Mouse (Mus musculus): ENCODE results near the gene Pcbp3. TPM values are rescaled to one million over a fixed set of nuclear protein-coding genes. Genes with fewer than 3 reads are reported as not detected.

Pcbp3 gene
- polyA plus RNA-seq, 1 experiment: 1.3 TPM

GRCm38 (mm10) chr10:76835497-76836357, 126.0 kb downstream of the Pcbp3 start:
- Histone ChIP-seq H3K27me3 (replicated peaks) (peaks cover 24% of the 10 kb centered on the region), H3K4me3 (replicated peaks) (peak overlapping the region; percentile 12), H3K4me1 (peaks cover 15% of the 10 kb centered on the region), H3K9me3 (no peaks in the 10 kb centered on the region), H3K36me3 (replicated peaks; ENCODE audit: low read length) (no peaks in the 10 kb centered on the region)
- TF ChIP-seq FLI1 (IDR thresholded peaks at IDR 0.05; ENCODE audit: low read length): no peak
- no peak for TF ChIP-seq GATA1 (IDR thresholded peaks at IDR 0.05; ENCODE audit: borderline replicate concordance, low read length)

GRCm38 (mm10) chr10:76832841-76833240, 128.8 kb downstream of the Pcbp3 start:
- Histone ChIP-seq H3K4me3 (replicated peaks) (no peak overlapping the region), H3K4me1 (peaks cover 15% of the 10 kb centered on the region), H3K36me3 (replicated peaks; ENCODE audit: low read length) (no peaks in the 10 kb centered on the region), H3K27me3 (replicated peaks) (peaks cover 27% of the 10 kb centered on the region), H3K9me3 (peaks cover 14% of the 10 kb centered on the region)
- TF ChIP-seq GATA1 (IDR thresholded peaks at IDR 0.05; ENCODE audit: borderline replicate concordance, low read length) (no peak), FLI1 (IDR thresholded peaks at IDR 0.05; ENCODE audit: low read length) (no peak)

GRCm38 (mm10) chr10:76831915-76832314, 129.8 kb downstream of the Pcbp3 start:
- Histone ChIP-seq H3K4me1 (peaks cover 15% of the 10 kb centered on the region), H3K4me3 (replicated peaks) (no peak overlapping the region), H3K9me3 (peaks cover 14% of the 10 kb centered on the region), H3K27me3 (replicated peaks) (peaks cover 28% of the 10 kb centered on the region), H3K36me3 (replicated peaks; ENCODE audit: low read length) (no peaks in the 10 kb centered on the region)
- TF ChIP-seq FLI1 (IDR thresholded peaks at IDR 0.05; ENCODE audit: low read length): no peak
- no peak for TF ChIP-seq GATA1 (IDR thresholded peaks at IDR 0.05; ENCODE audit: borderline replicate concordance, low read length)

GRCm38 (mm10) chr10:76831151-76831550, 130.5 kb downstream of the Pcbp3 start:
- Histone ChIP-seq H3K9me3 (peaks cover 14% of the 10 kb centered on the region), H3K36me3 (replicated peaks; ENCODE audit: low read length) (no peaks in the 10 kb centered on the region), H3K27me3 (replicated peaks) (peaks cover 27% of the 10 kb centered on the region), H3K4me3 (replicated peaks) (no peak overlapping the region), H3K4me1 (peaks cover 15% of the 10 kb centered on the region)
- TF ChIP-seq FLI1 (IDR thresholded peaks at IDR 0.05; ENCODE audit: low read length): no peak
- no peak for TF ChIP-seq GATA1 (IDR thresholded peaks at IDR 0.05; ENCODE audit: borderline replicate concordance, low read length)

DNA sequence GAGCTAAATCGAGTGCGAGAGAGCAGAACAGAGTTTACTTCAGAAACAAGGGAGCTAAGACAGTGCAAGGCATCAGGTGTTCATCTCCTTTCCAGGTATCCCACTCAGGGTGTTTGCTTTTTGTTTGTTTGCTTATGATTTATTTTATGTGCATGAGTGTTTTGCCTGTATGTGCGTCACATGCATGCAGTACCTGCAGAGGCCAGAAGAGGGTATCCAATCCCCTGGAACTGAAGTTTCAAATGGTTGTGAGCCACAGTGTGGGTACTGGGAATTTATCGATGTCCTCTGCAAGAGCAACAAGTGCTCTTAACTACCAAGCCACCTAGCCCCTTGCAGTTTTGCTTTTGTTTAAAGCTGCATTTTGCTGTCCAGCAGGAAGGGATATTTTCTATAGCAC, 132.8 kb downstream of the Pcbp3 start:
- Histone ChIP-seq H3K36me3 (replicated peaks; ENCODE audit: low read length) (no peaks in the 10 kb centered on the region), H3K27me3 (replicated peaks) (peaks cover 18% of the 10 kb centered on the region), H3K9me3 (peaks cover 14% of the 10 kb centered on the region), H3K4me3 (replicated peaks) (no peak overlapping the region), H3K4me1 (peaks cover 9% of the 10 kb centered on the region)
- TF ChIP-seq FLI1 (IDR thresholded peaks at IDR 0.05; ENCODE audit: low read length): no peak
- TF ChIP-seq GATA1 (IDR thresholded peaks at IDR 0.05; ENCODE audit: borderline replicate concordance, low read length): no peak

- peaks cover 19% of the 10 kb centered on the region for H3K27me3 ChIP-seq (replicated peaks)
- no peaks in the 10 kb centered on the region for H3K9me3 ChIP-seq
- no peaks in the 10 kb centered on the region for H3K4me1 ChIP-seq
- no peaks in the 10 kb centered on the region for H3K36me3 ChIP-seq (replicated peaks; ENCODE audit: low read length)
- no peak for TF ChIP-seq GATA1 (IDR thresholded peaks at IDR 0.05; ENCODE audit: borderline replicate concordance, low read length)
- TF ChIP-seq FLI1 (IDR thresholded peaks at IDR 0.05; ENCODE audit: low read length): no peak
- no peak overlapping the region for H3K4me3 ChIP-seq (replicated peaks)
Observed at GRCm38 (mm10) chr10:76822698-76823097, 139.0 kb downstream of the Pcbp3 start.

DNA sequence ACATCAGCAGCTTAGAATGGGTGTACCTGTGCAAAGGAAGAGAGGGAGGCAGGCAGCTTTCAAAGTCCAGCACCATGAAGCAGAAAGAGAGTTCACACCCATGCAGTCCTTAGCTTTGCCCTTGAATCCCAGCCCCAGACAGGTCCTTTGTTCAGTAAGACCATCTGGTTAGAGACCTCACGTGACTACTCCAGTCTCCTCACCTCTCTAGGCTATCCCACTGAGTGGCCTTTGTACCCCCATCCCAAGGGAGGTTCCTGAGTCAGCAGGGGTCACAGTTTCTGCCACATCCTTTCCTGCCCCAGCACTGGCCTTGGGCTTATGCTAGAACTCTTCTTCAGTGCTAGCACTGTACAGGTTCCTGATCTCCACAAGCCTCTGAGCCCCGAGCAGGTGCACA, 142.4 kb downstream of the Pcbp3 start:
- no peaks in the 10 kb centered on the region for H3K36me3 ChIP-seq (replicated peaks; ENCODE audit: low read length)
- no peak for TF ChIP-seq GATA1 (IDR thresholded peaks at IDR 0.05; ENCODE audit: borderline replicate concordance, low read length)
- TF ChIP-seq FLI1 (IDR thresholded peaks at IDR 0.05; ENCODE audit: low read length): no peak
- H3K4me1 ChIP-seq: no peaks in the 10 kb centered on the region
- H3K9me3 ChIP-seq: no peaks in the 10 kb centered on the region
- H3K4me3 ChIP-seq (replicated peaks): no peak overlapping the region
- peaks cover 23% of the 10 kb centered on the region for H3K27me3 ChIP-seq (replicated peaks)

- TF ChIP-seq FLI1 (IDR thresholded peaks at IDR 0.05; ENCODE audit: low read length): no peak
- no peak for TF ChIP-seq GATA1 (IDR thresholded peaks at IDR 0.05; ENCODE audit: borderline replicate concordance, low read length)
- Histone ChIP-seq H3K4me1 (no peaks in the 10 kb centered on the region), H3K9me3 (no peaks in the 10 kb centered on the region), H3K36me3 (replicated peaks; ENCODE audit: low read length) (no peaks in the 10 kb centered on the region), H3K27me3 (replicated peaks) (peaks cover 21% of the 10 kb centered on the region), H3K4me3 (replicated peaks) (no peak overlapping the region)
Observed at GRCm38 (mm10) chr10:76818337-76818736, 143.3 kb downstream of the Pcbp3 start.

DNA sequence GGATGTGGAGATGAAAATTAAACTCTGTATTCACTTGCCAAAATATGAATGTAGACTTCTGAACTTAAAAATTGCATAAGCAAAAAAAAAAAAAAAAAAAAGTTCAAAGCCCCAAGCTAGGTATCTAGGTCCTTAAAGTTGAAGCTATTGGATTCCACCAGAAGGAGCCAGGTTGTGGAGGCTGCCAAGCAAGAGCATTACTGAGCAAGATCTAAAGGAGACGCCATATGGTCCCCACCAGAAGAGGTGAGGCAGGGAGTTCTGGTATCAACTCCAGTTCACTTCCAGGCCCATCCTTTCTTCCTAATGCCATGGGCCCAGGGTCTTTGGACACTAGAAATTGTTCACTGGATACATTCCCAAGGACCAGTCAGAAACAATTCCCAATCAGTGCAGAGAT, 144.8 kb downstream of the Pcbp3 start:
- Histone ChIP-seq H3K4me3 (replicated peaks) (no peak overlapping the region), H3K4me1 (no peaks in the 10 kb centered on the region), H3K27me3 (replicated peaks) (peaks cover 17% of the 10 kb centered on the region), H3K9me3 (no peaks in the 10 kb centered on the region), H3K36me3 (replicated peaks; ENCODE audit: low read length) (no peaks in the 10 kb centered on the region)
- TF ChIP-seq GATA1 (IDR thresholded peaks at IDR 0.05; ENCODE audit: borderline replicate concordance, low read length) (no peak), FLI1 (IDR thresholded peaks at IDR 0.05; ENCODE audit: low read length) (no peak)

DNA sequence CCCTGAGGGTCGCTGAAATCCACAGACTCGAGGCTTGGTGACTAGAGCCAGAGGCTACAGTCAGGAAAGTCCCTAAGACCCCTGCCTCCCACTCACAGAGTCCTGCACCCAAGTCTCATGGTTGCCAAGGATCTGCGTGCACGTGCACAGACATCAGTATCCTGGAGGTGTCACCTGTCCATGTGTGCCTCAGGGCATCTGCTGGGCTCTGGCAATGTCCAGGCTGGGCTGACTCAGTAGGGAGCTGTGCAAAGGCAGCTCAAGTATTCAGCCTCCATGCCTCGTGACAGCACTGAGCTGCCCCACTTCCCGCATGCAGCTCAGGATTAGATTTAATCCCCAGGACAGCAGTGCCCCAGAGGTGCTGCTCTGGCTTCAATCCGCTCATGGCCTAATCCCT, 145.3 kb downstream of the Pcbp3 start:
- Histone ChIP-seq H3K27me3 (replicated peaks) (peaks cover 17% of the 10 kb centered on the region), H3K9me3 (no peaks in the 10 kb centered on the region)
- TF ChIP-seq FLI1 (IDR thresholded peaks at IDR 0.05; ENCODE audit: low read length) (no peak), GATA1 (IDR thresholded peaks at IDR 0.05; ENCODE audit: borderline replicate concordance, low read length) (no peak)

More for the DNA sequence above, 145.3 kb downstream of the Pcbp3 start:
- H3K36me3 ChIP-seq (replicated peaks; ENCODE audit: low read length): no peaks in the 10 kb centered on the region
- no peak overlapping the region for H3K4me3 ChIP-seq (replicated peaks)
- H3K4me1 ChIP-seq: no peaks in the 10 kb centered on the region
